Mouse (Mus musculus): ENCODE data around the gene 4930438A08Rik.
"Not testable (repeated sequence)": the region's sequence is repeated elsewhere in the genome, so short reads cannot be mapped to it uniquely, and the experiment has no call there.

DNA sequence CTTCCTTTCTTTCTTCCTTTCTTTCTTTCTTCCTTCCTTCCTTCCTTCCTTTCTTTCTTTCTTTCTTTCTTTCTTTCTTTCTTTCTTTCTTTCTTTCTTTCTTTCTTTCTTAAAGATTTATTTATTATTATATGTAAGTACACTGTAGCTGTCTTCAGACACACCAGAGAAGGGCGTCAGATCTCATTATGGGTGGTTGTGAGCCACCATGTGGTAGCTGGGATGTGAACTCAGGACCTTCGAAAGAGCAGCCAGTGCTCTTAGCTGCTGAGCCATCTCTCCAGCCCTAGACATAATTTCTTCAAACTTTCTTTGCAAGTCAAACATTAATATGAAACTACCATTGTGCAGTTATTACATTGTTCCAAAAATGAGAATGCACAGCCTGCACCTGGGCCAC, 49.7 kb upstream of the 4930438A08Rik start:
- TF ChIP-seq EP300 (IDR thresholded peaks at IDR 0.05; ENCODE audit: insufficient read depth, low read depth, low read length); CTCF (IDR thresholded peaks at IDR 0.05); POLR2A (IDR thresholded peaks at IDR 0.05; ENCODE audit: insufficient read depth, low read depth, low read length): not testable (repeated sequence)
